Mouse (Mus musculus) skeletal muscle tissue, adult 2 months (tissue): ENCODE results near the gene Prdm13.
A peak's percentile ranks its signal among the peaks of the same experiment; 100 is the strongest.

Experiments used
- DNase-seq: peaks from one replicate; pipeline ENCODE4 v3.0.0-alpha.2; 2012; ENCODE audit warnings: low read depth, low spot score

Gene Prdm13

GRCm38 (mm10) chr4:21685595-21686091 is at the start of gene Prdm13:
Prdm13 (minus strand) TSS chr4:21685963.
- no peak for DNase-seq

GRCm38 (mm10) chr4:21727615-21728165 is 41.9 kb upstream of the Prdm13 start, which contains the start of gene Ccnc:
Ccnc (plus strand) TSS chr4:21727701.
- DNase-seq: peak; percentile 82

GRCm38 (mm10) chr4:21726912-21727614 is 41.3 kb upstream of the Prdm13 start:
- peak; percentile 18 for DNase-seq

GRCm38 (mm10) chr4:21722752-21723334 is 37.1 kb upstream of the Prdm13 start:
- no peak for DNase-seq

- DNase-seq: peak; percentile 52
Measured at GRCm38 (mm10) chr4:21712147-21712546, 26.4 kb upstream of the Prdm13 start.

- DNase-seq: no peak
Measured at GRCm38 (mm10) chr4:21705046-21705445, 19.3 kb upstream of the Prdm13 start.

GRCm38 (mm10) chr4:21695638-21696254 is 10.0 kb upstream of the Prdm13 start:
- DNase-seq: no peak

GRCm38 (mm10) chr4:21690221-21690620 is 4.5 kb upstream of the Prdm13 start:
- DNase-seq: no peak

GRCm38 (mm10) chr4:21689492-21689941 is 3.8 kb upstream of the Prdm13 start:
- DNase-seq: no peak

GRCm38 (mm10) chr4:21688703-21689200 is 3.0 kb upstream of the Prdm13 start:
- no peak for DNase-seq

GRCm38 (mm10) chr4:21687783-21688702 is 2.3 kb upstream of the Prdm13 start:
- DNase-seq: no peak

GRCm38 (mm10) chr4:21686934-21687333 is 1.2 kb upstream of the Prdm13 start:
- no peak for DNase-seq

GRCm38 (mm10) chr4:21686416-21686815 is 653 bp upstream of the Prdm13 start:
- DNase-seq: no peak

GRCm38 (mm10) chr4:21684341-21684970 is 1.3 kb downstream of the Prdm13 start:
- DNase-seq: no peak

GRCm38 (mm10) chr4:21682421-21683150 is 3.2 kb downstream of the Prdm13 start:
- no peak for DNase-seq

- DNase-seq: no peak
Measured at GRCm38 (mm10) chr4:21680971-21681370, 4.8 kb downstream of the Prdm13 start.

GRCm38 (mm10) chr4:21679624-21680480 is 5.9 kb downstream of the Prdm13 start:
- DNase-seq: no peak

- DNase-seq: no peak
Measured at GRCm38 (mm10) chr4:21678975-21679623, 6.7 kb downstream of the Prdm13 start.
